Mouse (Mus musculus) embryo, embryonic 11 days (tissue): Measurements from ENCODE around the gene Slc46a3.
"Not testable (repeated sequence)": the region's sequence is repeated elsewhere in the genome, so short reads cannot be mapped to it uniquely, and the experiment has no call there.

Source experiments
- DNase-seq: peaks from one replicate; pipeline ENCODE4 v3.0.0-alpha.2; 2015

Gene Slc46a3

DNA sequence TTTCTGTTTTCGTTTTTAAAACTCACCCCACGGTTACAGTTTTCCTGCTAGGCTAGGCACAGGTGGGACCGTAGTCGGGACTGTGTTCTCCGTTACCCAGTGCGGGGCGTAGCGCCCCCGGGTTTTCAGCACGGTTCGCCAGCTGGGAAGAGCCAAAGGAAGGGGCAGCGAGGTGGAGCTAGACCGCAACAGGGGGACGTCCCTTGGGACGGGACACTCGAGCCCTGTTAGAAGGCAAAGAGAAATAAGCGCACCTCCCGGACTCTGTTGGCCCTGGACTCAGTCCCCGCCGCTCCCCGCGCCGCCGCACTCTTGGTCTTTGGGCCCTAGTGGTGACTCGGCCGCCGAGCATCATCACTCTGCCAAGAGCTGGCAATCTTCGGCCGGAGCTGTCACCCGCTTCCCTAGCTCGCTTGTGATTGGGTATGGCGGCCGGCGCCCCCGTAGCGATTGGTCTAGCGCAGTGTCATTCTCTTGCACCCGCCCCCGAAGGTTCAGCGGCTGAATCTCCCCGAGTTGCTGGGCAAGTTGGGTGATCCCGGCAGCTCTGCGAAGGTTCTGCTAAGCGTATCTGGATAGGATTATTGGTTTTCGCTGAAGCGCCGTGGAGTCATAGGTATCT, at the start of gene Slc46a3:
Gene Slc46a3 (minus strand): TSS at position 361 of the 622 bp plus-strand sequence.
- peak; percentile 93 for DNase-seq

DNA sequence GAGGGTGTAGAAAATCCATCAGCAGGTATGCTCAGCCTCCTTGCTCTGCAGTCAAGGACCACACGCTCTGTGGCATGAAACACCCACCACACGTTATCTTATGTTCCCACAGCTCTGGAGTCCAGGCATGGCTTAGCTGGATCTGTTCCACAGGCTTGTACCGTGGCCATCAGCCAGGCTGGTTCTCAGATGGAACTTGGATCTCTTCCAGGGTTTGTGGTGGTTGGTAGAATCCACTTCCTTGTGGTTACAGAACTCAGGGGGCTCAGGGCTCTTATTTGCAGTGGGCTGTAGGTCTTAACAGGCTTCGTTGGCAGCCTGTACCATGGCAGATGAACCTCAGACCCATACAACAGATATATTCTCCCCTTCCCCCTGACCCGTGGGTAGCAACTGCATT, 44.6 kb upstream of the Slc46a3 start:
- DNase-seq: no peak

DNA sequence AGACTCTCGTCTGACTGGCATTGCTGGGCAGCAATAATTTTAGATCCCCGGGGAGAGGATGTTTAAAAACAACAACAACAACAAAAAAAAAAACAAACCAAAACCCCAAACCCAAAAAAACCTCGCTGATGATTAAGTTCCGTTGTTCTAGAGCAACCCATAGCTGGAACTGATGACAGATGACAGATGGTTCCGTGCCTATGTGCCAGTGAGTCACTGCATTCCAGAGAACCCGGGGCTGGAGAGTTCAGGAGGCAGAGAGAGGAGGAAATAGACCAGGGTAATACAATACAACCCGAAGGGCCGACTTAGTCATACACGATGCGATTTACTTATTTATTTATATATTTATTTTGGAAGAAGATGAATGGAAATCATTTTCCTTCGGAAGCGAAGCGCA, 40.5 kb upstream of the Slc46a3 start:
- DNase-seq: no peak

DNA sequence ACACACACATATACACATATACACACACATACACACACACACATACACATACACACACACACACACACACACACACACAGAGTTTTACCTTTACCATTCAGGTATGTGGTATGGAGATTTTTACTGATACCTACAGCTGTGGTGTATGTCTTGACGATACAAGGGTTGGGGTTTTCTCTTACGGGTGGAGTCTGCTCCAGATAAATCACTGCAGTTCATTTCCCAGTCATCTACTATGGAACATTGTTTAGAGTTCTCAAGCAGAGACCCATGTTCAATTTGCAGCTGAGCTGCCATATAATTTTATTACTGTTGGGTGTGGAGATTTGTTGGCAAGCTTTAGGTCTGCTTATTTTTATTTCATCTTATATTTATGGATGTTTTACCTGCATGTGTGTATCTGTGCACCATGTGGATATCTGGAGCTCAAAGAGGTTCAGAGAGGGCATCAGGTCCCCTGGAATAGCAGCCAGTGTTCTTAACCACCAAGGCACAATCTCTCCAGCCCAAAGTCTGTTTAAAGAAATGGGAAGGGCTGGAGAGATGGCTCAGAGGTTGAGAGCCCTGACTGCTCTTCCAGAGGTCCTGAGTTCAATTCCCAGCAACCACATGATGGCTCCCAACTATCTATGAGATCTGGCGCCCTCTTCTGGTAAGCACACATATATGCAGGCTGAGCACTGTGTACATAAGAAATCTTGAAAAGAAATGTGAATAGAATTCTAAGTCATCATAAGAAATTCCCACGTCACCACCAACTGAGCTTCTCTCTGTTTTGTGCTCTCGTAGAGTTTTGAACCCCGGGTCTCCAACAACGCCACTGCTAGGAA, 34.3 kb upstream of the Slc46a3 start:
- DNase-seq: no peak

DNA sequence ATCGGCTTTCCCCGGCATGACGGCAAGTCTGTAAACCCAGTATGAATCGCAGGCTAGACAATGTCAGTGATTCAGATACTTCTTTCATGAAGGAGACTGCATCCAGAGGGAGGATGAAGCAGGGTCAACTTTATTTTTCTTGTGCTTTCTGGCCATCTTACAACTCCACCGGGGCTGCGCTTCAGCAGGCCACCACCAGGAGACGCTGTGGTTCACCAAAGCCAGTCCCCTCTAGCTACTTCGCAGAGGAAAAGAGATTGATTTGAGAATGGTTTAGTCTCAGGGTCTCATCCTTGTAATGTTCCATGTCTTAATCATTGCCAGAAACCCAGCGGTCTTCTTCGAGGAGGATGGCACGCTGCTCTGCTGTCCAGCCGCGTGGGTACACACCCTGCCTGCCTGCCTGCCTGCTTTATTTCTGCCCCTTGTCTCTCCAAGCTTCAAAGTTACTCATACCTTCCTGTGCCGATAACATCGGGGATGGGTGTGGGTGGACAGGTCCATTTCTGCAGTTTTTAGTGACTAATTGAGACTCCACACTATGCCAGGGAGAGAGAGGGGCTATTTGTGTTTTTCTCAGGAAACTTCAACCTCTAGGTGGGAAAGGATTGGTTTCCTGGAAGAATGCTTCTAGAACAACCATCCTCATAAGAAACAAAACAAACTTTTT, 31.5 kb upstream of the Slc46a3 start:
- peak; percentile 17 for DNase-seq

DNA sequence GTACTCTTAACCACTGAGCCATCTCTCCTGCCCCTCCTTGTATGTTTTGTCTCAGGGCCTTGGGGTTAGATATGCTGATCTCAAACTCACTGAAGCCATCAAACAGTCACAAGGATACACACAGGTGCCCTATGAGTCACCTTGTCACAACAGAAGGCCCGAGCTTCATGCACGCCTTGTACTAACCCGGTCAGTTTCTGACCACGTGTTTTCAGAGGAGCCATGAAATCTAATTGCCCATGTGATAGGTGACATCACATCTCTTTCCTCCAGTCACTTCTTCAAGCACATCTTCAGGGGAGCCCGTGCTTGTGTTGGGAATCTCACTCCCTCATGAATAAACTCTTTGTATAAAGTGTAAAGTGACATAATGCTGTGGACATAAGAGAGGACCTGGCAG, 30.0 kb upstream of the Slc46a3 start:
- no peak for DNase-seq

DNA sequence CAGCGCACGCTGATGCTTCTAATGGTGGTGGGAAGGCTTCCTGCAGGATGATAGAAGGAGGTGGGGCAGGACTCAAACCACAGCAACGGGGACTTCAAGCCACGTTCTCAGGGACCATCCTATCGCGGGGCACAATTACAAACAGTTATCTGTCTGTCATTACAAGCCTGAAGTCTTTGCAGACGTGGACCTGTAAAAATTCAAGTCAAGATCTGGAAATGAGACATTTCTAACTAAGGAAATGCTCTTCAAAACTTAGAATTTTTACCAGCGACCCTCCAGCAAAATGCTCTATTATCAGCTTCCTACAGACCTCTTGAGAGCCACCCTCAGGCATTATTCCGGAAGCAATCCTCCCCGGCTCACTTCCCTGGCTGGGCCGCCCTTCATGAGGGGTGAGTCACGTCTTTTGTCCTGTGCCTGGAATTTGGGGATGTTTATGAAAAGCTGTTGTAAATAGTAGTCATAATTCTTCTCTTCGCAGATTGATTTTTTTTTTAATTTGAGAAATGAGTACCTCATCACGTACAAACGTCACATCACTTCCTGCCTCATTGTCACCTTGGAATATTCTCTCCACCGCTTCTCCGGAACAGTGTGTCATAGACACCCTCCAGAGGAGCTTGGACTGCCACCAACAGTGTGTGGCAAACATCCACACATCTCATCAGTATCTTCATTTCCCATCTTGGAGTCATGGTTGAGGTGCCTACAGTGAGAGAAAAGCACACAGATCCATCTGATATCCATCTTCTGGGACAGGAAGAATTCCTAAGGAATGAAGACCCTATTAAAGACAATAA, 23.6 kb upstream of the Slc46a3 start:
- DNase-seq: peak; percentile 12

DNA sequence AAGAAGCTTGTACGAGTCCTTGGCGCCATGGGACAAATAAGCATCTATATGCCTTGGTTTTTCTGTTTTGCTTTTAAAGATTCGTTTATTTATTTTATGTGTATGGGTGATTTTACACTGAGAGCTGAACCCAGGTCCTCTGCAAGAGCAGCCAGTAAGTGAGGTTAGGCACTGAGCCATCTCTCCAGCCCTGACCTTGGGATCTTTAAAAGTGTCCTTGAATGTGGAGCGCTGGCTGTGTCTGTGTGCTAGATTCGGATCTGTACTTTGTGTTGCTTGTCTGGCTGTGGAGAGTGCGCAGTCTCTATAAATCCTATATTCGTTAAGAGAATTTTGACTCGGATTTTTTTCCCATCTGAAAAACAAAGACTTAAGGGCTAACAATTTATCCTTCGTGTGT, 21.6 kb upstream of the Slc46a3 start:
- DNase-seq: no peak

DNA sequence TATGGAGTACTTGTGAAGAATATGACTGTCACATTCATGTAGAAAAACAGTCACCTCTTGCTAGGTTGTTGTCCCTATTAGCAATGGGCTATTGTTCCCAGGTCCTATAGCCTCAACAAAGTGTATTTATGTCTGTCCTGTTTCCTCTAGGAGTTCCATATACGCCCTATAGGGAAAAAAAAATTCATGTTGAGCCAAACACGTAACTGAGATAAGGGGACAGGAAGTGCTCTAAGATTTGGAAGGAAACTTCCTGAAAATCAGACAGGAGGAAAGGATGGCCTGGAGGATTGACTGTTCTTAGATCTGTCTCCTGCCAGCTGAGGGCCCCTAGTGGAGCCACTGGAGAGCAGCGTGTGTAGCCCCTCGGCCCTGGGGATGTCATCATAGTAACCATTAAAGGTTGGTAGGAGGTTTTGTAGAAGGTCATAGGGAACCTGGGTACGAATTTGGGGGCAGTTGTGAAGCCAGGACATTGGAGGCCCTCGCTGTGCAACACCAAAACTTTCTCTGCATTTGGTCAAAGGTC, 20.5 kb upstream of the Slc46a3 start:
- DNase-seq: no peak

DNA sequence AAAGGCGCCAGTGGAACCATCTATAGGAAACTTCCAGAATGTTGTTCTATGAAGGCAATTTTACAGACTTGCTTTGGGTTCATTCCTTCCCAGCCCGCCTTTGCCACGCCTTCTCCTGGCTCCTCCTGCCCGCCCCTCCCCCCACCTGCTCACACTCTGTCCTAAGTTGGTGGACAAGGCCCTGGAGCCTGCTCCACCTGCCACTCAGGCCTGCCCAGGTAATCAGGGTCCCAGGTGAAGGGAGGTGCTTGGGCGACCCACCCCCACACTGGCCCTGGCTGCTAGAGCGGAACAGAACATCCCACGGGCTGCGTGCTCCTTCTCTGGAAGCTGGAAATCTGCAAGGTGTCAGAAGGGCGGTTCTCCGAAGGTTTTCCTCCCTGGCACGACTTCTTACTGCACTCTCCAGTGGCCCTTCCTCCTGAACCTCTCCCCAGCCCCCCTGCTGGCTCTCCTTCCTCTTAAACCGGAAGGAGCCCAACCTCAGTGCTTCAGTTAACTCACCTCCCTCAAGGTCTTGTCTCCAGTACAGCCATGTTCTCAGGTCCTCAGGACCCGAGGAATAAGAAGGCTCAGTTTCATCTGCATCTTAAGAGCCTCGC, 18.7 kb upstream of the Slc46a3 start:
- peak; percentile 29 for DNase-seq

DNA sequence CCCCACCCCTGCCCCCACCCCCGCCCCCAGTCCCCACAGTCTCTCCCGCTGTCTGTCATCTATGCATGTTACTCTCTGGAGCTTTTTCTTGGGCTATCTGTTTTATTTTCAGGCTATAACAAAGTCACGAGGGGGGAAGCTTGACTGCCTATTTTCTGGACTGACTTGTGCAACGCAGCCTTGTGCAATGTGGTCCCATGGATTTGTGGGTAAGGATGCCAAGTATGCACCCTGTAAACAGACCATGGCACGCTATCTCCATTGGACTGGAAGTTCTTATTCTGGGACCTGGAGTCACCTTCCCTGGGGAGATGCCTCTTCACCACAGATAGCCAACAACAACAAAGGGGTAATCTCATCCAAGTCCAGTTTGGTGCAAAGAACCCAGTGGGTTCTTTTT, 17.1 kb upstream of the Slc46a3 start:
- no peak for DNase-seq

DNA sequence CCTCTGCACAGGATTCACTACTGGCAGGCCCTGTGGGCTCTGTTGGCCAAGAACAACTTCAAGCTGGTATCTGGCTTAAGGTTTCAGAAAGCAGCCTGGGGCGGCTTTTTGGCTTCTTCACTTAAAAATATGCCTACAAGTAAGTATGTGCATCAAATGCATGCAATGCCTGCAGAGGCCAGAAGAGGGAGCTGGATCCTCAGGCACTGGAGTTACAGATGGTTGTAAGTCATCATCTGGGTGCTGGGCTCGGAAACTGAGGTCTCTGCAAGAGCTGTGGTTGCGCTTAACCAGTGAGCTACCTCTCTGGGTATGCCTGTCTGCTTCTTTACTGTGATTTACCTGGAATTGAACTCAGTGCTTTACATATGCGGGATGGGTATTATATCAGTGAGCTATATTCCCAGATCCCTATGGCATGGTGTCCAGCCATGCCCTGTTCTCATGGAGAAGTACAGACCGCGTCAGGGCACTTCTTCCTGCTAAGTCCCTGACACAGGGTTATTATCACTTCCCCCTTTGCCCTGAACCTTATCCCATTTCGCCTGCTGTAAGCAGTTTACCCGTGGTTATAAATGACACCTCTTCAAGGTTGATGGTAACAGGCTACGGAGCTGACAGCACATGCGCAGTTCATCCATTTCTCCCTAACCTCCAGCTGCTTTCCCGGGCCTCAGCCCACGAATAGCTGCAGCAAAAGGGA, 16.3 kb upstream of the Slc46a3 start:
- DNase-seq: no peak

DNA sequence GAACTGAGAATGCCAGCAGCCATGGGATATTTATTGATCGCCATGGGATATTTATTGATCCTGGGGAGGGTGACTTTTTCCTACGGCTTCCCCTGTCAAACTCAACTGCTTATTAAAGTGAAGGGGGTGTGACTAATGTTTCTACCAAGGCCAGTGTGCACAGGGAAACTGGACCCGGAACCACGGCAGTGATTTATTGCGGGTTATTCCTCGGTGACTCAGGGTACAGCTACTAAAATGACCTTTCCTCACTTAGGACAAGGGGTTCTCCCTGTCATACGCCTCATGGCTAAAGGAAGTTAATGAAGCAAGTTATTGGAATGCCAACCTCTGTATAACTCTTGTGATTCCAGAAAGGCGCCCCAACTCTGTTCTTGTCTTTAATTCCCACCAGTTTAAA, 13.2 kb upstream of the Slc46a3 start:
- no peak for DNase-seq

DNA sequence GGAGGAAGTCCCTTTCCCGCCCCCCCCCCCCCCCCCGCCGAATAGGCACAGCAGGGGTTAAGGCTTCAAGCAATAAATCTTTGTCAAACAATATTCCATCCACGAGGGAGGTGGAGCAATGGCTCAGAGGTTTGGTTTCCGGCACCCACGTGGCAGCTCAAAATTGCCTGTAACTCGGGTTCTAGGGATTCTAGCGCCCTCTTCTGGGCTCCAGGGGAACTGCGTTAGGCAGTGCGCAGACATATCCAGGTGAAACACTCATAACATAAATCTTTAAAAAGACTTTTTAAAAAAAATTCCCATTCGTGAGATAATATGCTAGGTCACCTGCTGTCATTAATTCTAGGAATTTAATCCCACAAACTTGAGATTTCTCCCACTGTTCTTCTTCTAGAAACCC, 12.5 kb upstream of the Slc46a3 start:
- no peak for DNase-seq

DNA sequence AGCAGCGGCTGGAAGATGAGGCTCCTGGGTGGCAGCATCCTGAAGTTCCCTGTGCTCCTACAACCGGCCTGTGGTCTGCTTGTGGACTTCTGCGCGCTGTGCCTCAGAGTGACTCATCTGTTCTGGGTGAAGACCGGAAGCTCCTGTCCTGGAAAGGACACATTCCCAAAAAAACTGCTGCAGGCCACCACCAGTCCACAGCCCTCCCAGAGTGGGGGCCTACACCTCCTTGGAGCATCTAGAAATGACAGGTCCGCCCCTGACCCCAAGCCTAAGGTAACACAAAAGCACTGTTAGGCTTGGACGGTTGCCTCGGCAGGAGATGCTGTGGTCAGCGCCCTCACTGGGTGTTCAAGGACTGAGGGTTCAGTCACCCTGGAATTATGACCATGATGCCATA, 8.6 kb upstream of the Slc46a3 start:
- DNase-seq: no peak

DNA sequence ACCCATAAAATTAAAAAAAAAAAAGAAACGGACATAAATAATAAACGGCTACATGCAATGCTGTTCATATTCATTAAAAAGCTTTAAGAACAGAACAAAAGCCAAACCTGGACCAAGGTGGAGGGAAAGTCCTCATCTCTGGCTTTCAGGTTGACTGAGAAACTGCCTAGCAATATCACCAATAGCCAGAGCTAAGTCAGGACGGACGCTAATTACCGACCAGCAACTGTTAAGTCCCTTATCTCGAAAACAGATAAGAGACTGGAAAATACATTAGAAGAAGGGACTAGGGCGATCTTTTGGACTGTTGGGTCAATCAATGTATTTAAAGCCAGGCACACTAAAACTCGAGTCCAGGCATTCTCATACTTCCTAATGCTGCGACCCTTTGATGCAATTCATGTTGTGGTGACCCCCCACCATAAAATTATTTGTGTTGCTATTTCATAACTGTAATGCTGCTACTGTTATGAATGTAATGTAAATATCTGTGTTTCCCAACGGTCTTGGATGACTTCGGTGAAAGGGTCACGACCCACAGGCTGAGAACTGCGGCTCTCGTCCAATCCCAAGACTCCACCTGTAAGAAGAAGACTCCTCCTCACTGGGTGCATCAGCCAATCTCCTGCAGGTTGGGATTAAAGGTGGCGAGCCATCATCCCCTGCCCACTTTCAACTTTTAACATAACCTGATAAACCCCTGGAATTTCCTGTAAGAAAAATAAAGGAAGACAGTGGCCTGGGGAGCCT, 7.6 kb upstream of the Slc46a3 start:
- DNase-seq: no peak

DNA sequence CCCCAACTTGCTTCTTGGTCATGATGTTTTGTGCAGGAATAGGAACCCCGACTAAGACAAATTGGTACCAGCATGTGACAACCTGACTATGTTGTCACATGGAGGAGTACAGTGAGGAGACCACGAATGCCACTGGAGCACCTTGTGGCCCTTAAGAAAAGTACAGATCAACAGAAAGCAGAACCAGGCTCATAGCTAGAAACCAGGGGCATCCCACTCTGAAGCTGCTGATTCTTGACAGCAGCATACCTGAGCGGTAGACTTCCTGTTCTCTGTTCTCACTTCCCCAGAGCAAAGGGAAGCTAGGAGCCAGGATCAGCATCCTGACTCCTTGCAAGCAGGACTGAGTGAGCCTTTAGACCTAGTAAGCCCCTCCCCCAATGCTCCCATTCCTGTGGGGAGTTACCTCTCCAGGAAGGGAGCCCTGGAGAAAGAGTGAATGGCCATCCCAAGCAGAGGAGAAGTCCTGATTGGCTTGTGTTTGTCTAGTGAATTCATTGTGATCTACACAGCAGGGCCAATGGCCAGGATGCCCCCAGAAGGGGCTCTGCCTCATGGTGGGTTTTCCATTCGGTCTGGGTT, 4.4 kb upstream of the Slc46a3 start:
- DNase-seq: no peak

DNA sequence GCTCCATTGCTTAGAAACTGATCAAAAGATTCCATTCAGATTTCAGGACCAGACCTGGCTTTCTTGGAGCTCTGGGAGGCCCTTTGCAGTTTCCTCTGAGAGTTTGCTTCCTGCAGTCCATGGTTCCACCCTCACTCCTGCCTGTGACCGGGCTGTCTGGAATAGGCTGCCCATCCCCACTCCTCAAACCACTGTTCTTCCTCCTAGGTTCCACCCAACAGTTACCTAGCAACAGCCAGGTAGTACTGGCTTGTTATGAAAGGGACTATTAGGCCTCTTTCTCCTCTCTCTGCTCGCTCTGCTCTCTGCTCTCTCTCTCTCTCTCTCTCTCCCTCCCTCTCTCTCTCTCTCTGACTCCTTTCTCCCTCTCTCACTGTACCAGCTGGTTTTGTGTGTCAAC, 3.6 kb upstream of the Slc46a3 start:
- no peak for DNase-seq

DNA sequence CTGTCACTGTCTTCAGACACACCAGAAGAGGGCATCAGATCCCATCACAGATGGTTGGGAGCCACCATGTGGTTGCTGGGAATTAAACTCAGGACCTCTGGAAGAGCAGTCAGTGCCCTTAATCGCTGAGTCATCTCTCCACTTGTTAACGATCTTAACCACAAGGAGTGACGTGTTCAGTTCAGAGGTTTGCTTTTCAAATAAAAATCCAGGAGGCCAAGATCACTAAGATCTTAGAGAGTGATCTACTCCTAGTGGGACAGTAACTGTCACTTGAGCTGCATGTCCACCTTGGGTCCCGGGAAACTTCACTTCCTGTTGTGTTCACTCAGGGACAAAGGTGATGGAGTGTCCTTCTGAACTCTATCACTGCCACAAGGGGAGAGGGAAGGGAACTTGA, 1.9 kb upstream of the Slc46a3 start:
- DNase-seq: not testable (repeated sequence)

DNA sequence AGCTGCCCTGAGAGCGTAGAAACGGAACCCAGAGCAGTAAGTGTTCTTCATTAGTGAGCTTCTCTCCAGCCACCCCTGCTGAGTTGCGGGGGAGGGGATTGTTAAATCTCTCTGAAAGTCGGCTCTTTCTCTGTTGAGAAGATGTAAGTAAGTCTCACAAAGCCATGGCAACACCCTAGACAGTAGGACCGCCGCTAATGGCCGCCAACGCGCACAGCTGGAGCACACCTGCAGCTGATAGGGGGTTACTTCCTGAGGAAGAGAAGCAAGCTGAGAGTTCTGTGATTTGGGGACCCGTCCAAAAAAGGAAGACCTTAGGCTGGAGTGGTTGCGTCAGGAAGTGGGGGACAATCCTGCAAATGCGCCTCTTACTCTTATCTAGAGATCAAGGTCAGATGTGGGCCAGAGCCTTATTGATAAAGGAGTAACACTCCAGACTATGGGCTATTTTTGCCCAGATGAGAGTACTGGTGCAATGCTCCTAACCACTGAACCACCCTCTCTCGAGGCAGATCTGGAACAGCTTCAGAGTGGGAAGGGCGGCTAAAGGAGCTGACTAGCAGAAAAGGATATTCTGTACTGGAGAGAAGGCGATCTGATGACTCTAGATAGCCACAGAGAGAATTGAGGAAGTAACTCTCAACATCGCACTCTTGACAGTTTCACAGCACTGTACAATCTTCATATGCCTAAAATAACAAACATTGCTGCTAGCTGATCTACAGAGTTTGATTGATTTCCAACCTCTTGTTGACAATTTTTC, 1.0 kb upstream of the Slc46a3 start:
- peak; percentile 23 for DNase-seq
